Mouse (Mus musculus): ENCODE measurements around the gene Pfn2.
"Not testable (repeated sequence)": the region's sequence is repeated elsewhere in the genome, so short reads cannot be mapped to it uniquely, and the experiment has no call there.

- TF ChIP-seq GATA1, TAL1 (IDR thresholded peaks at IDR 0.05; ENCODE audit: low read length): not testable (repeated sequence)
Measured at GRCm38 (mm10) chr3:57795071-57795470, 52.8 kb downstream of the Pfn2 start.

Measured in erythroblast, embryonic 14.5 days (primary cell).